Mouse (Mus musculus) neural tube, embryonic 11.5 days (tissue): ENCODE data around the gene Gcnt2. TPM values are rescaled to one million over a fixed set of nuclear protein-coding genes. Genes with fewer than 3 reads are reported as not detected.
"Not testable (repeated sequence)": the region's sequence is repeated elsewhere in the genome, so short reads cannot be mapped to it uniquely, and the experiment has no call there.

ENCODE experiments used
- ATAC-seq: fragments of 200-750 bp; cut with Nextera tagmentation; 2 replicates; pipeline ENCODE4 v1.8.0; 2017; ENCODE audit warnings: moderate number of reproducible peaks, mild to moderate bottlenecking, moderate TSS enrichment, moderate library complexity; ENCODE audit not compliant: insufficient read depth, low FRiP score, low TSS enrichment
- DNase-seq: peaks from one replicate; pipeline ENCODE4 v3.0.0-alpha.2; 2015; ENCODE audit warnings: low spot score
- H3K27ac ChIP-seq: fragments of 300-500 bp; sonication (generic); 2 replicates; pipeline ENCODE4 v1.5.1; 2014; ENCODE audit warnings: low read depth, mild to moderate bottlenecking, low read length
- H3K27me3 ChIP-seq: fragments of 300-500 bp; sonication (generic); 2 replicates; pipeline ENCODE4 v1.6.1; 2014; ENCODE audit warnings: mild to moderate bottlenecking, low read length, mixed read lengths; ENCODE audit not compliant: control insufficient read depth, insufficient read depth
- H3K36me3 ChIP-seq: fragments of 300-500 bp; sonication (generic); 2 replicates; pipeline ENCODE4 v1.6.1; 2014; ENCODE audit warnings: mild to moderate bottlenecking, low read length, moderate library complexity, mixed read lengths; ENCODE audit not compliant: control insufficient read depth, insufficient read depth
- H3K4me1 ChIP-seq: fragments of 300-500 bp; sonication (generic); 2 replicates; pipeline ENCODE4 v1.6.1; 2014; ENCODE audit warnings: low read length, mixed read lengths; ENCODE audit not compliant: control insufficient read depth, insufficient read depth
- H3K4me2 ChIP-seq: fragments of 300-500 bp; sonication (generic); 2 replicates; pipeline ENCODE4 v1.6.1; 2014; ENCODE audit warnings: low read depth, mild to moderate bottlenecking, moderate library complexity
- H3K4me3 ChIP-seq: fragments of 300-500 bp; sonication (generic); 2 replicates; pipeline ENCODE4 v1.5.1; 2014; ENCODE audit warnings: low read depth, low read length
- H3K9ac ChIP-seq: fragments of 300-500 bp; sonication (generic); 2 replicates; pipeline ENCODE4 v1.6.1; 2014; ENCODE audit warnings: mild to moderate bottlenecking, low read length
- H3K9me3 ChIP-seq: fragments of 300-500 bp; sonication (generic); 2 replicates; pipeline ENCODE4 v1.6.1; 2016; ENCODE audit warnings: low read length; ENCODE audit not compliant: control insufficient read depth
- WGBS: fragments of 180-500 bp; shearing (Covaris S2); extraction: QIAGEN DNeasy Blood & Tissue Kit; methylation state at CpG from one replicate; pipeline ENCODE4 v1.1.7; 2014; 5-methylcytosine and 5-hydroxymethylcytosine counted together
- polyA plus RNA-seq: library from polyadenylated mRNA; unstranded; fragments of >200 nt; fragmentation: Nextera tagmentation; extraction: Ambion mirVana; gene quantifications from 2 replicates; pipeline ENCODE4 v1.2.1, GENCODE M21; 2014

Gene Gcnt2
- polyA plus RNA-seq, 1 experiment from 2014 or later = 6.9 TPM

DNA sequence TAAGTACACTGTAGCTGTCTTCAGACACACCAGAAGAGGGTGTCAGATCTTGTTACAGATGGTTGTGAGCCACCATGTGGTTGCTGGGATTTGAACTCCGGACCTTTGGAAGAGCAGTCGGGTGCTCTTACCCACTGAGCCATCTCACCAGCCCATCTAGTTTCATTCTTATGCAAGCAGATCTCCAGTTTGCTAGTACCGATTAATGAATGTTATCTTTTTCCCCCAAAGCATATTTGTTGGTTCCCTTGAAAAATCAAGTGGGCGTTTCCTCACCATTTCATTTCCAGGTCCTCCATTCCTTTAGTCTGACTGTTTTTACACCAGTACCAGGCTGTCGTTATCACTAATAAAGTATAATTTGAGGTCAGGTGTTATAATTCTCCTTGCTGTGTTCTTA lies 139.0 kb downstream of the Gcnt2 start:
- not testable (repeated sequence) for H3K27ac ChIP-seq, H3K9me3 ChIP-seq, H3K4me2 ChIP-seq, H3K9ac ChIP-seq, H3K36me3 ChIP-seq, H3K4me3 ChIP-seq, DNase-seq, H3K27me3 ChIP-seq, ATAC-seq
- WGBS = 92% methylated on average over 5 of the region's 5 CpGs
- H3K4me1 ChIP-seq = peaks cover 11% of the 10 kb centered on the region

DNA sequence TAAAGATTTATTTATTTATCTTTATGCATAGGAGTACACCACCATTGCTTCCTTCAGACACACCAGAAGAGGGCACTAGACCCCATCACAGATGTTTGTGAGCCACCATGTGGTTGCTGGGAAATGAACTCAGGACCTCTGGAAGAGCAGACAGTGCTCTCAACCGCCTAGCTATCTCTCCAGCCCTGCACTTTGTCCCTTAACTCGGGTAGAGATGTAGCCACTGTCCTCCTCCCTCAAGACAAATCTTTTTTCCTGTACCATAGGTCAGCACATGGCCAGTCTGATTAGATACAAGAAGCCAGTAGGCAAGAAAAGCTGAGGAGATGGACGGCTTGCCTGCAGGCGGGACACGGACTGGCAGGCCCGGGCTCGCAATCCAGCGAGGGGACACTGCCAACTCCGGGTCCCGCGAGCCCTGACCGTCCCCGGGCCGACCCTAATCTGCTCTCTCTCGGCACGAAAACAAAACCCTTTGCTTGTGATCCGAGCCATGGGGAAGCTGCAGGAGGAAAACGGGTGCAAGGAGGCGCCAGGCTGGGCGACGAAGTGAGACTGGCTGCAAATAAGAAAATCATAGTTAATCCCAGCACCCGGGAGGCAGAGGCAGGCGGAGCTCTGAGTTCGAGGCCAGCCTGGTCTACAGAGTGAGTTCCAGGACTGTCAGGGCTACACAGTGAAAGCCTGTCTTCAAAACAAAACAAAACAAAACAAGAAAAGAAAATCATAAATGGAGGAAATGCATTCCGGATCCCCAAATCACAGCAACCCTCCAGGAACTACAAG lies 140.8 kb downstream of the Gcnt2 start:
- no peaks in the 10 kb centered on the region for H3K9me3 ChIP-seq
- WGBS = 1% methylated on average over 25 of the region's 25 CpGs

DNA sequence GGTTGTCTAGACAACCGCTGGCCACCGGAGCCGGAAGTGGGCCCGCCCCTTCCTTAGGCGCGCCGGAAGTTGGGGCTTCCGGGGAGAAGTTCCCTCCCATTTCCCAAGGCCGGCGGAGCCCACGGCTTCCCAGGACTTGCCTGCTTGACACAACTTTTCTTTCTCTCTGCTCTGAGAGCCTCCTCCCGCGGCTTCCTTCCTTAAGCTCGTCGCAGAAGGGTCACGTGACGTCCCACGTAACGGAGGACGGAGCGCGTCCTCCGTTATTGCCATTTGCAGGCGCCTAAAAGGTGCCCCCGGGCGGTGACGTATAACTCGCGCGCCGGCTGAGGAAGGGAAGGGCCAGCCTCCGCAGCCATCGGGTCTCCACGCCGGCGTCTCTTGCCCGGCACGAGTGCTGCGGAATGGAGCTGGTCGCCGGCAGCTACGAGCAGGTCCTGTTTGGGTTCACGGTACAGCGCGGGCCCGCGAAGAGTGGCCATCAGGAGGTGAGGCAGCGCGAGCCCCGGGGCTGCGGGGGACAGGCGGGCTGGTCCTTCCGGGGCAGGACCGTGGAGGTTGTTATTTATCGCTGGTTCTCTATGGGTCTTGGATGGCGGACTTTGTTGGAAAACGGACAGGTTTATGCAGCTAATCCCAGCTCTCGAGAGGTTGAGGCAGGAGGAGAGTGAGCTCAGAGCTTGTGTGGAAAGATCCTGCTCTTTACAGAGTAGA lies 141.5 kb downstream of the Gcnt2 start, which contains the start of gene Pak1ip1:
TSS of gene Pak1ip1 (plus strand) at position 98 of the 714 bp plus-strand sequence.
- no peaks in the 10 kb centered on the region for H3K9me3 ChIP-seq
- H3K27me3 ChIP-seq = no peaks in the 10 kb centered on the region
- peak within 1 kb of the TSS; percentile 92 for H3K4me3 ChIP-seq
- H3K27ac ChIP-seq = peak within 1 kb of the TSS; percentile 91
- peak within 1 kb of the TSS; percentile 82 for H3K4me2 ChIP-seq
- H3K4me1 ChIP-seq = peaks cover 5% of the 10 kb centered on the region; the same call in 1 of the 2 replicates
- H3K9ac ChIP-seq = peak within 1 kb of the TSS; percentile 82
- peaks cover 2% of the 10 kb centered on the region; the same call in 1 of the 2 replicates for H3K36me3 ChIP-seq
- DNase-seq (peak; percentile 94), ATAC-seq (peak; percentile 96)
- WGBS = under 1% methylated on average over 57 of the region's 58 CpGs

More for the DNA sequence above, 140.8 kb downstream of the Gcnt2 start:
- ATAC-seq (peak; percentile 51), DNase-seq (peak; percentile 32)
- Histone ChIP-seq H3K36me3 (no peaks in the 10 kb centered on the region; the same call in 1 of the 2 replicates), H3K4me2 (peak overlapping the region; percentile 82), H3K4me1 (peaks cover 5% of the 10 kb centered on the region; the same call in 1 of the 2 replicates), H3K27ac (peak overlapping the region; percentile 91), H3K4me3 (peak overlapping the region; percentile 92), H3K9ac (peak overlapping the region; percentile 73), H3K27me3 (no peaks in the 10 kb centered on the region)

DNA sequence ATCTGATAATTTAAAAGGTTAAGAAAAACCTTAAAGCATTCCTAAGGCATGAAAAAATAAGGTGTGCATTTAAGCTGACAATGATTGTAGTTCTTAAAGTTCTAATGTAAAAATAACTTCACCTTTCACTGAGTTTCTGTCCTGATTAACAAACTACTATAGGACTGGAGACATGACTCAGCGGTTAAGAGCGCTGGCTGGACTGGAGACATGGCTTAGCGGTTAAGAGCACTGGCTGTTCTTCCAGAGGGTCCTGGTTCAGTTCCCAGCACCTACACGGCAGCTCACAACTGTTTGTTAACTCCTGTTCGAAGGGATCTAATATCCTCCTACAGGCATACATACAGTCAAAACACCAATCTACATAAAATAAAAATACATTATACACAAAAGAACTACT lies 142.4 kb downstream of the Gcnt2 start:
- no peak for ATAC-seq
- peak overlapping the region; percentile 92 for H3K4me3 ChIP-seq
- 85% methylated on average over 5 of the region's 5 CpGs for WGBS

DNA sequence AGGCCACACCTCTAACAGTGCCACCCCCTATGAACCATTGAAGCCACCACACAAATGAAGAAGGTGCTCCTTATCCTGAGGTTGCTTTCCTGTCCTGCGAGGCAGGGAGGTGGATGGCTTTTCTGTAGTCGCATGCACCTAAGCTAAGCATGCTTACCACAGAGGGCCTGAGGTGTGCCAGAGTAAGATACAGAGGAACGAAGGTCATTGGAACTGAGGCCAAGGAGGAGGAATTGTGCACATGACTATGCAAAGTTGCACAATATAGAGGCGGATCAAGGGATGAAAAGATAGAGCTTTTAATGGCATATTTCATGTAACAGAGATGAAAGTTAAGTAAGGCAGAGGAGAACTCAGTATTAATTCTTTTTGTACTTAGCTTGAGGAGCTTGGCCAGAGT lies 146.7 kb downstream of the Gcnt2 start:
- 95% methylated on average over 4 of the region's 4 CpGs for WGBS
- ATAC-seq (no peak), DNase-seq (no peak)
- Histone ChIP-seq H3K36me3 (peaks cover 16% of the 10 kb centered on the region), H3K4me2 (no peak overlapping the region), H3K9ac (no peak overlapping the region), H3K4me1 (peaks cover 3% of the 10 kb centered on the region; the same call in 1 of the 2 replicates), H3K27ac (no peak overlapping the region), H3K4me3 (no peak overlapping the region), H3K9me3 (no peaks in the 10 kb centered on the region), H3K27me3 (no peaks in the 10 kb centered on the region)

More for the DNA sequence above, 142.4 kb downstream of the Gcnt2 start:
- Histone ChIP-seq H3K27me3 (no peaks in the 10 kb centered on the region), H3K9ac (no peak overlapping the region), H3K4me1 (peaks cover 5% of the 10 kb centered on the region; the same call in 1 of the 2 replicates), H3K36me3 (peaks cover 4% of the 10 kb centered on the region; the same call in 1 of the 2 replicates), H3K9me3 (no peaks in the 10 kb centered on the region), H3K4me2 (peak overlapping the region; percentile 69), H3K27ac (no peak overlapping the region)
- DNase-seq = no peak

DNA sequence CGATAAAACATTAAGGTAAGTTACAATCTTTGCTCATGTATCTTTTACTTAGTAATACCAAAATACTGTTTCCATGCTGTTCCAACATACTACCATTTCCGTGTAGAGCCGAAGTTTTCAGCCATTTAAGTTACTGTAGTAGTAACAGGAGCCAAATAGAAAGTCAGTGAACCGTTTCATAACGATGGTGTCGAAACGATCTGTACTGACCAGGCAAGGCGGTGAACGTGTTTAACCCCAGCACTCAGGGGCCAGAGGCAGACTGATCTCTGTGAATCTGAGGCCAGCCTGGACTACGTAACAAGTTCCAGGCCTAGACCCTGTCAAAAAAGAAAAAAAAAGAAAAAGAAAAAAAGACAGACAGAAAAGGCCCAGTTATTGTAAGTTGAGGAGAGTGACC lies 148.7 kb downstream of the Gcnt2 start:
- no peaks in the 10 kb centered on the region for H3K27me3 ChIP-seq
- no peak overlapping the region for H3K9ac ChIP-seq
- no peak overlapping the region for H3K4me3 ChIP-seq
- no peaks in the 10 kb centered on the region for H3K9me3 ChIP-seq
- H3K36me3 ChIP-seq = peaks cover 22% of the 10 kb centered on the region
- 95% methylated on average over 10 of the region's 10 CpGs for WGBS
- DNase-seq = no peak
- no peaks in the 10 kb centered on the region for H3K4me1 ChIP-seq
- no peak overlapping the region for H3K4me2 ChIP-seq
- H3K27ac ChIP-seq = no peak overlapping the region
- no peak for ATAC-seq

DNA sequence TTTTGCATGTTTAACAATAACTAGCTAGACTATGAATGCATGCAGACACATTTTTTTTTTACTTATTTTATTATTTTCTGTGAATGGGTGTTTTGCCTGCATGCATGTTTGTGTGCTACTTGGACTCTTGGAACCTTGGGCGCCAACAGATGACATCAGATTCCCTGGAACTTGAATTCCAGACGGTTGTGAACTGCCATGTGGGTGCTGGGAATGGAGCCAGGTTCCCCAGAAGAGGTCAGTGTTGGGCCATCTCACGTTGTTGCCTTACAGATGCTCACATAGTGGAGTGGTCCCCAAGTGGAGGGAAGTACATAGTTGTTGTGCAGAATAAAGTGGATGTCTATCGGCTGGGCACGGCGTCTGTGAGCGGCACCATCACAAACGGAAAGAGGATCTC lies 149.4 kb downstream of the Gcnt2 start:
- no peak for ATAC-seq
- peaks cover 22% of the 10 kb centered on the region for H3K36me3 ChIP-seq
- 88% methylated on average over 8 of the region's 8 CpGs for WGBS

More for the DNA sequence above, 149.4 kb downstream of the Gcnt2 start:
- DNase-seq = no peak
- H3K4me3 ChIP-seq = no peak overlapping the region
- no peaks in the 10 kb centered on the region for H3K4me1 ChIP-seq
- H3K9ac ChIP-seq = no peak overlapping the region
- no peaks in the 10 kb centered on the region for H3K9me3 ChIP-seq
- H3K4me2 ChIP-seq = no peak overlapping the region
- H3K27ac ChIP-seq = no peak overlapping the region
- no peaks in the 10 kb centered on the region for H3K27me3 ChIP-seq
